Mouse (Mus musculus): ENCODE measurements at regions not wholly inside any gene's neighbourhood (a gene's known extent, or its start where the extent isn't known, plus 50 kb on each side); places are given as distances from the start of the nearest gene placed in this dataset.

DNA sequence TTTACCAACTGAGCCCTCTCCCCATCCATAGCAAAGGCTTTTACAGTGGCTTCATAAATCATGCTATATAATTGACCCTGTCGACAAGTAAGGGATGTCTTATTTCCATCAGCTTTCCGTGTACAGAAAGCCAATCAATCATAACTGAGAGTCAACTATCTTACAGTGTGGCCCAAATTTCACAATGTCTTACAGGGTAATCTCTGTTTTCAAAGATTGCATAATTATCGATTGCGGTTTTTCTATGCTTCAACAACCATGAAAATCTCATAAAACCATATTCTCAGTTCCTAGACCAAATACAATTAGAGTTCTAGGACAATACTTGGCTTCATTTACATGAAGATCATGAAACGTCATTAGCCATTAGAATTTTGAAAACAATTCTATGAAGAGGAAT lies 56.1 kb upstream of the Samsn1 start:
- DNase-seq: no peak

DNA sequence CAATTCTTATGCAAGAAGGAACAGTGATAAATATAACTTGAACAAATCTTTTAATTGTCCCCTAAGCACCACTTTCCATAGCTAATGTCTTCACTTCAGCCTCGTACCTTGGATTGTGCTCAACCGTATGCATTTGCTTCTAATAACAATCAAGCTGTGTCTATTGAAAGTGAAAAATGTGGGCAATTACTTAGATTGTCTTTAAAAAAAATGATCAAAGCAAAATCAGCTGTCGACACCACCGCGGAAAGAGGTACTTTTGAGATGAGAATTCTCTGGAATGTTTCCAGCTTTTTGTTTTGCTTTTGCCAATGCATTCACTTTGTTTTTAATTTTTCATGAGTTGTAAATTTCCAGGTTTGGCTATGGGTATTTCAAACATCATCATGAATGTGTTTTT lies 54.1 kb upstream of the Samsn1 start:
- no peak for DNase-seq

Data from adrenal gland, postnatal 10 days (tissue).